Mouse (Mus musculus) left cerebral cortex, adult 18-20 months (tissue): ENCODE results near the gene Unc119b. TPM values are rescaled to one million over a fixed set of nuclear protein-coding genes. Genes with fewer than 3 reads are reported as not detected.
"Not testable (repeated sequence)": the region's sequence is repeated elsewhere in the genome, so short reads cannot be mapped to it uniquely, and the experiment has no call there.

Experiments
- DNase-seq, 2 experiments: peaks; one replicate each; pipeline ENCODE4 v3.0.0; 2021 to 2022; ENCODE audit warnings: low spot score in 2 of 2, mixed read lengths in 1 of 2
- total RNA-seq, 2 experiments: library from RNA; stranded (reverse); gene quantifications; 2 replicates each; pipeline ENCODE4 v1.2.3; 2021

Gene Unc119b
- total RNA-seq, 2 experiments from 2014 or later: 28.8 to 28.9 TPM

DNA sequence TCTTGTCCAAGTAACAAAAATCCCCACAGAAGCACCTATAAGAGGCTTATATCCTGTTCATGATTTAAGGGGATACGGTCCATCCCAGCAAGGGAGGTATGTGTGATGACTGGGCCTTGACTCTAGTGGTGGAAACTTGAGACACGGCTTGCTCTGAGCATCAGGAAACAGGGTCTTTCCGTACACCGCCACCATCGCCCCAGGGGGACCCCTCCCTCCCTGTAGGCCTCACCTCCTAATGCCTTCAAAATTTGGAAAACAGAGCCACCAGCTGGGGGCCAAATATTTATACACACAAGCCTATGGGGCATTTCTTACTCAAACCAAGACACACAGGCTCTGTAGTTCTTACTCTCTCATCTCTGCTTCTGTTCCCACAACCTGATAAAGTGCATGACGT, 43.0 kb downstream of the Unc119b start:
- DNase-seq: no peak

GRCm38 (mm10) chr5:115091015-115091414, 43.8 kb downstream of the Unc119b start:
- DNase-seq: no peak

DNA sequence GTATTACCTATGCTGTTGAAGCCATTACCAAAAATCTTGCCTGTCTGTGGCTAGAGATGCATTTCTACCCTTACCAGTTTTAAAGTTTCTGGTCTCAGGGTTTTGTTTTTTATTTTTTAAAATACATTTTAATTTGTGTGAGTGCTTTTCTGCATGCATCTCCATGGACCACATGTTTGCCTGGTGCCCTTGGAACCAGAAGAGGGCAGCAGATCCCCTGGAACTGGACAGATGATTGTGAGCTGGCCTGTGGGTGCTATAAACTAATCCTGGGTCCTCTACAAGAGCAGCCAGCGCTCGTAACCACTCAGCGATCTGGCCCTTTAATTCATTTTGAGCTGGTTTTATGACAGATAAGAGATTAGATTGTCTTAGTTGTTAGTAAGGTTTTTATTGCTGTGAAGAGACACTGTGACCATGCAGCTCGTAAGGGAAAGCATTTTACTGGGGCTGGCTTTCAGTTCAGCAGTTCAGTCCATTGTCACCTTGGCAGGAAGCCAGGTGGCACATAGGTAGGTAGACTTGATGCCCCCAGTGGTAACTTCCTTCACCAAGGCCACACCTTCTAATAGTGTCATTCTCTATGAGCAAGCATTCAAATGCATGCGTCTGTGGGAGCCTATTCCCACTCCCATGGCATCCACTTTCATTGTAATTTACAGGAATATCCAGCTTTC, 45.0 kb downstream of the Unc119b start:
- no peak for DNase-seq

- DNase-seq: no peak
Measured at GRCm38 (mm10) chr5:115085675-115086074, 49.1 kb downstream of the Unc119b start.

GRCm38 (mm10) chr5:115083492-115083891, 51.3 kb downstream of the Unc119b start:
- DNase-seq: no peak

- DNase-seq: no peak
Measured at GRCm38 (mm10) chr5:115081636-115082035, 53.1 kb downstream of the Unc119b start.

- DNase-seq: peak; percentile 49 to 66
Measured at GRCm38 (mm10) chr5:115076144-115076901, 58.5 kb downstream of the Unc119b start.

- DNase-seq: no peak
Measured at GRCm38 (mm10) chr5:115074749-115075148, 60.0 kb downstream of the Unc119b start.

GRCm38 (mm10) chr5:115073306-115073705, 61.5 kb downstream of the Unc119b start:
- not testable (repeated sequence) for DNase-seq

Other genes with a start within 250 kb of the Unc119b start
- 1 to 10 TPM; 1.8 to 2.3 TPM for gene Oasl2, start 238.0 kb downstream of the Unc119b start, total RNA-seq
- under 1 TPM; 0.21 to 0.35 TPM for gene Oasl1, start 211.7 kb downstream of the Unc119b start, total RNA-seq
- gene 2210016L21Rik, start 192.8 kb downstream of the Unc119b start, total RNA-seq: 100 to 1,000 TPM; 207 to 236 TPM
- not detected for gene Hnf1a, start 163.9 kb downstream of the Unc119b start, total RNA-seq
- gene Sppl3, start 123.8 kb downstream of the Unc119b start, total RNA-seq: 10 to 100 TPM; 84.8 to 85.4 TPM
- gene Gm10401, start 36.7 kb downstream of the Unc119b start, total RNA-seq: not detected
- gene Acads, start 15.6 kb downstream of the Unc119b start, total RNA-seq: 1 to 10 TPM; 7.9 to 8.7 TPM
- 10 to 100 TPM; 88.6 to 93.5 TPM for gene Mlec, start 23.2 kb upstream of the Unc119b start, total RNA-seq
- 100 to 1,000 TPM; 288 to 320 TPM for gene Cabp1, start 59.4 kb upstream of the Unc119b start, total RNA-seq
- 100 to 1,000 TPM in 1 of 2 experiments, 10 to 100 TPM in 1; 95.9 to 111 TPM for gene Pop5, start 100.9 kb upstream of the Unc119b start, total RNA-seq
- 100 to 1,000 TPM; 247 to 256 TPM for gene Rnf10, start 137.9 kb upstream of the Unc119b start, total RNA-seq
- 10 to 100 TPM; 42.1 to 43.2 TPM for gene Coq5, start 144.7 kb upstream of the Unc119b start, total RNA-seq
- 100 to 1,000 TPM; 631 to 705 TPM for gene Dynll1, start 166.0 kb upstream of the Unc119b start, total RNA-seq
- gene Srsf9, start 192.2 kb upstream of the Unc119b start, total RNA-seq: 10 to 100 TPM; 62.9 to 72.1 TPM
- 10 to 100 TPM; 18.4 to 20.5 TPM for gene Gatc, start 206.2 kb upstream of the Unc119b start, total RNA-seq
- 10 to 100 TPM; 26.4 to 27.9 TPM for gene Triap1, start 206.2 kb upstream of the Unc119b start, total RNA-seq
- 100 to 1,000 TPM; 721 to 781 TPM for gene Cox6a1, start 214.0 kb upstream of the Unc119b start, total RNA-seq